Mouse (Mus musculus): ENCODE measurements around the gene Il20ra. TPM values are rescaled to one million over a fixed set of nuclear protein-coding genes. Genes with fewer than 3 reads are reported as not detected.

The Il20ra gene
- polyA plus RNA-seq, 1 experiment from 2014 or later: 0.28 TPM

Other genes with a start within 250 kb of the Il20ra start
- gene Ifngr1, start 120.6 kb upstream of the Il20ra start, polyA plus RNA-seq (2015; fragmentation: Nextera tagmentation; extraction: Ambion mirVana): 75.3 and 79.8 TPM in 2 replicates
- gene Il22ra2, start 90.6 kb upstream of the Il20ra start, polyA plus RNA-seq (2015; fragmentation: Nextera tagmentation; extraction: Ambion mirVana): not detected in 2 replicates
- gene Slc35d3, start 138.9 kb downstream of the Il20ra start, polyA plus RNA-seq (2015; fragmentation: Nextera tagmentation; extraction: Ambion mirVana): 0.44 and 0.50 TPM in 2 replicates
- 41.3 and 42.7 TPM in 2 replicates for gene Pex7, start 195.1 kb downstream of the Il20ra start, polyA plus RNA-seq (2015; fragmentation: Nextera tagmentation; extraction: Ambion mirVana)
- 2.6 and 2.7 TPM in 2 replicates for gene Map3k5, start 221.9 kb downstream of the Il20ra start, polyA plus RNA-seq (2015; fragmentation: Nextera tagmentation; extraction: Ambion mirVana)

Data from stomach, embryonic 16.5 days (tissue).